Mouse (Mus musculus): ENCODE data around the gene Grik1.

GRCm38 (mm10) chr16:88048121-88048520 lies 241.9 kb downstream of the Grik1 start:
- TF ChIP-seq CTCF (IDR thresholded peaks at IDR 0.05; ENCODE audit: extremely low read depth, insufficient read depth, insufficient read length, insufficient replicate concordance) (no peak), POLR2A (IDR thresholded peaks at IDR 0.05; ENCODE audit: low read depth, low read length) (no peak)
